Mouse (Mus musculus): ENCODE data around the gene Pip5k1c. TPM values are rescaled to one million over a fixed set of nuclear protein-coding genes. Genes with fewer than 3 reads are reported as not detected.

Pip5k1c gene
- polyA plus RNA-seq, 1 experiment from 2014 or later, result 132 TPM

GRCm38 (mm10) chr10:81358209-81358608 lies 65.4 kb downstream of the Pip5k1c start:
- DNase-seq (no peak), ATAC-seq (ENCODE audit: low FRiP score, low TSS enrichment) (no peak)
- no peak overlapping the region for H3K27ac ChIP-seq (replicated peaks; ENCODE audit: low read depth, low read length)
- peak overlapping the region; percentile 97 for H3K4me2 ChIP-seq (ENCODE audit: low read length)
- H3K9me3 ChIP-seq (ENCODE audit: control insufficient read depth, low read length), result no peaks in the 10 kb centered on the region
- H3K27me3 ChIP-seq (ENCODE audit: control insufficient read depth, insufficient read depth, low read length), result peaks cover 5% of the 10 kb centered on the region; the same call in 1 of the 2 replicates
- H3K4me1 ChIP-seq (ENCODE audit: control insufficient read depth, insufficient read depth, low read length), result peaks cover 12% of the 10 kb centered on the region
- H3K36me3 ChIP-seq (ENCODE audit: control insufficient read depth, insufficient read depth, low read length), result peaks cover 2% of the 10 kb centered on the region; the same call in 1 of the 2 replicates
- H3K4me3 ChIP-seq (replicated peaks; ENCODE audit: low read depth, low read length), result peak overlapping the region; percentile 74
- 21% methylated on average over 4 of the region's 4 CpGs for WGBS
- H3K9ac ChIP-seq (replicated peaks; ENCODE audit: low read length), result peak overlapping the region; percentile 81; the same call in 1 of the 2 replicates

- H3K4me3 ChIP-seq (replicated peaks; ENCODE audit: low read depth, low read length), result no peak overlapping the region; the same call in 1 of the 2 replicates
- 62% methylated on average over 1 of the region's 1 CpGs for WGBS
- H3K27me3 ChIP-seq (ENCODE audit: control insufficient read depth, insufficient read depth, low read length), result peaks cover 6% of the 10 kb centered on the region; the same call in 1 of the 2 replicates
- peaks cover 2% of the 10 kb centered on the region; the same call in 1 of the 2 replicates for H3K36me3 ChIP-seq (ENCODE audit: control insufficient read depth, insufficient read depth, low read length)
- peaks cover 16% of the 10 kb centered on the region for H3K4me1 ChIP-seq (ENCODE audit: control insufficient read depth, insufficient read depth, low read length)
- DNase-seq (no peak), ATAC-seq (ENCODE audit: low FRiP score, low TSS enrichment) (no peak)
- no peak overlapping the region for H3K27ac ChIP-seq (replicated peaks; ENCODE audit: low read depth, low read length)
- peak overlapping the region; percentile 81; the same call in 1 of the 2 replicates for H3K9ac ChIP-seq (replicated peaks; ENCODE audit: low read length)
- no peaks in the 10 kb centered on the region for H3K9me3 ChIP-seq (ENCODE audit: control insufficient read depth, low read length)
- H3K4me2 ChIP-seq (ENCODE audit: low read length), result peak overlapping the region; percentile 97
Observed at GRCm38 (mm10) chr10:81358841-81359240, 66.1 kb downstream of the Pip5k1c start.

- Histone ChIP-seq H3K27me3 (ENCODE audit: control insufficient read depth, insufficient read depth, low read length) (peaks cover 14% of the 10 kb centered on the region; the same call in 1 of the 2 replicates), H3K9ac (replicated peaks; ENCODE audit: low read length) (no peak overlapping the region), H3K36me3 (ENCODE audit: control insufficient read depth, insufficient read depth, low read length) (peaks cover 2% of the 10 kb centered on the region; the same call in 1 of the 2 replicates), H3K4me1 (ENCODE audit: control insufficient read depth, insufficient read depth, low read length) (peaks cover 31% of the 10 kb centered on the region), H3K4me2 (ENCODE audit: low read length) (no peak overlapping the region), H3K9me3 (ENCODE audit: control insufficient read depth, low read length) (no peaks in the 10 kb centered on the region), H3K27ac (replicated peaks; ENCODE audit: low read depth, low read length) (no peak overlapping the region), H3K4me3 (replicated peaks; ENCODE audit: low read depth, low read length) (no peak overlapping the region)
- ATAC-seq (ENCODE audit: low FRiP score, low TSS enrichment) (no peak), DNase-seq (no peak)
- 73% methylated on average over 8 of the region's 8 CpGs for WGBS
Observed at GRCm38 (mm10) chr10:81360721-81361120, 68.0 kb downstream of the Pip5k1c start.

GRCm38 (mm10) chr10:81362336-81362949 lies 69.7 kb downstream of the Pip5k1c start:
- Histone ChIP-seq H3K27ac (replicated peaks; ENCODE audit: low read depth, low read length) (no peak overlapping the region), H3K9ac (replicated peaks; ENCODE audit: low read length) (no peak overlapping the region), H3K4me2 (ENCODE audit: low read length) (no peak overlapping the region), H3K4me1 (ENCODE audit: control insufficient read depth, insufficient read depth, low read length) (peaks cover 32% of the 10 kb centered on the region), H3K36me3 (ENCODE audit: control insufficient read depth, insufficient read depth, low read length) (peaks cover 15% of the 10 kb centered on the region), H3K27me3 (ENCODE audit: control insufficient read depth, insufficient read depth, low read length) (peaks cover 14% of the 10 kb centered on the region; the same call in 1 of the 2 replicates), H3K9me3 (ENCODE audit: control insufficient read depth, low read length) (no peaks in the 10 kb centered on the region), H3K4me3 (replicated peaks; ENCODE audit: low read depth, low read length) (no peak overlapping the region)
- ATAC-seq (ENCODE audit: low FRiP score, low TSS enrichment), result no peak
- WGBS, result 75% methylated on average over 12 of the region's 12 CpGs
- no peak for DNase-seq

- ATAC-seq (ENCODE audit: low FRiP score, low TSS enrichment) (no peak), DNase-seq (peak; percentile 47)
- Histone ChIP-seq H3K27me3 (ENCODE audit: control insufficient read depth, insufficient read depth, low read length) (peaks cover 14% of the 10 kb centered on the region; the same call in 1 of the 2 replicates), H3K9me3 (ENCODE audit: control insufficient read depth, low read length) (no peaks in the 10 kb centered on the region), H3K27ac (replicated peaks; ENCODE audit: low read depth, low read length) (no peak overlapping the region), H3K9ac (replicated peaks; ENCODE audit: low read length) (peak overlapping the region; percentile 37; the same call in 1 of the 2 replicates), H3K36me3 (ENCODE audit: control insufficient read depth, insufficient read depth, low read length) (peaks cover 27% of the 10 kb centered on the region), H3K4me1 (ENCODE audit: control insufficient read depth, insufficient read depth, low read length) (peaks cover 25% of the 10 kb centered on the region), H3K4me3 (replicated peaks; ENCODE audit: low read depth, low read length) (peak overlapping the region; percentile 23; the same call in 1 of the 2 replicates), H3K4me2 (ENCODE audit: low read length) (peak overlapping the region; percentile 53)
- WGBS, result 13% methylated on average over 53 of the region's 54 CpGs
Observed at GRCm38 (mm10) chr10:81363436-81364346, 70.9 kb downstream of the Pip5k1c start.

GRCm38 (mm10) chr10:81364666-81365065 lies 71.9 kb downstream of the Pip5k1c start:
- no peak for ATAC-seq (ENCODE audit: low FRiP score, low TSS enrichment)
- peaks cover 14% of the 10 kb centered on the region; the same call in 1 of the 2 replicates for H3K27me3 ChIP-seq (ENCODE audit: control insufficient read depth, insufficient read depth, low read length)

GRCm38 (mm10) chr10:81365073-81365472 lies 72.3 kb downstream of the Pip5k1c start:
- ATAC-seq (ENCODE audit: low FRiP score, low TSS enrichment) (no peak), DNase-seq (no peak)
- no peak overlapping the region for H3K27ac ChIP-seq (replicated peaks; ENCODE audit: low read depth, low read length)
- peaks cover 20% of the 10 kb centered on the region for H3K4me1 ChIP-seq (ENCODE audit: control insufficient read depth, insufficient read depth, low read length)
- H3K36me3 ChIP-seq (ENCODE audit: control insufficient read depth, insufficient read depth, low read length), result peaks cover 41% of the 10 kb centered on the region
- peak overlapping the region; percentile 23; the same call in 1 of the 2 replicates for H3K4me3 ChIP-seq (replicated peaks; ENCODE audit: low read depth, low read length)
- H3K27me3 ChIP-seq (ENCODE audit: control insufficient read depth, insufficient read depth, low read length), result peaks cover 14% of the 10 kb centered on the region; the same call in 1 of the 2 replicates
- WGBS, result 25% methylated on average over 4 of the region's 4 CpGs
- H3K9me3 ChIP-seq (ENCODE audit: control insufficient read depth, low read length), result no peaks in the 10 kb centered on the region
- H3K4me2 ChIP-seq (ENCODE audit: low read length), result no peak overlapping the region; the same call in 1 of the 2 replicates
- no peak overlapping the region for H3K9ac ChIP-seq (replicated peaks; ENCODE audit: low read length)

More at GRCm38 (mm10) chr10:81364666-81365065, 71.9 kb downstream of the Pip5k1c start:
- H3K4me1 ChIP-seq (ENCODE audit: control insufficient read depth, insufficient read depth, low read length), result peaks cover 20% of the 10 kb centered on the region
- 12% methylated on average over 28 of the region's 28 CpGs for WGBS
- H3K4me2 ChIP-seq (ENCODE audit: low read length), result peak overlapping the region; percentile 53
- DNase-seq, result peak; percentile 38
- peak overlapping the region; percentile 23; the same call in 1 of the 2 replicates for H3K4me3 ChIP-seq (replicated peaks; ENCODE audit: low read depth, low read length)
- no peak overlapping the region for H3K27ac ChIP-seq (replicated peaks; ENCODE audit: low read depth, low read length)
- H3K9me3 ChIP-seq (ENCODE audit: control insufficient read depth, low read length), result no peaks in the 10 kb centered on the region
- peak overlapping the region; percentile 36; the same call in 1 of the 2 replicates for H3K9ac ChIP-seq (replicated peaks; ENCODE audit: low read length)
- H3K36me3 ChIP-seq (ENCODE audit: control insufficient read depth, insufficient read depth, low read length), result peaks cover 37% of the 10 kb centered on the region
